Mouse (Mus musculus): ENCODE results near the gene Def8. TPM values are rescaled to one million over a fixed set of nuclear protein-coding genes. Genes with fewer than 3 reads are reported as not detected.
"Not testable (repeated sequence)": the region's sequence is repeated elsewhere in the genome, so short reads cannot be mapped to it uniquely, and the experiment has no call there.

Gene Def8
- polyA plus RNA-seq, 1 experiment, result 81.6 TPM

DNA sequence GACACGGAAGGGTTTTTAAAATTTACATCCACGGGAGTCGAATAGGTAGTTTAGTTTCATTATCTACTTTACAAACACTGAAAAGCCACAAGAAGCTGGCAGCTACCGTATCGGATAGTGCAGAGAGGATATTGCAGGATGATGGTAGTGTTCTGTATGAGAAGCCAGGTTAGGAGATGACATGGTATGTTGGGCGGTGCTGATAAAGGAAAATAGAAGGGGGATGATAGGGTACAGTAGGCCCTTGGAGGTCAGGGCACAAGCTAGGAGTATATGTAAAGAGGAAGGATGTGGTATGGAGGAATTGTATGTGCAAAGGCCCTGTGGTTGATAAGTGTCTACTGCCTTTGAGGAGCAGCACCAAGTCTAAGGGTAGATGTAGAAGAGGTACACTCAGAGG is 31.2 kb downstream of the Def8 start:
- TF ChIP-seq CTCF (IDR thresholded peaks at IDR 0.05; ENCODE audit: low read depth, low read length) (no peak), POLR2A (IDR thresholded peaks at IDR 0.05; ENCODE audit: insufficient read depth, low read length) (no peak), EP300 (IDR thresholded peaks at IDR 0.05; ENCODE audit: insufficient read depth, low read depth, low read length) (no peak)
- peaks cover 2% of the 10 kb centered on the region for H3K4me1 ChIP-seq (ENCODE audit: control insufficient read depth, insufficient read depth, low read length)
- peak overlapping the region; percentile 38 for H3K9ac ChIP-seq (ENCODE audit: low read depth, poor library complexity, severe bottlenecking)
- H3K36me3 ChIP-seq (ENCODE audit: control insufficient read depth, insufficient read depth, low read length, poor library complexity, severe bottlenecking), result peaks cover 29% of the 10 kb centered on the region
- H3K4me3 ChIP-seq (ENCODE audit: low read depth, low read length), result peak overlapping the region; percentile 76
- no peaks in the 10 kb centered on the region for H3K9me3 ChIP-seq (replicated peaks; ENCODE audit: control insufficient read depth, insufficient read depth, low read length, poor library complexity, severe bottlenecking)
- H3K27me3 ChIP-seq (ENCODE audit: control insufficient read depth, insufficient read depth, low read length, poor library complexity, severe bottlenecking), result no peaks in the 10 kb centered on the region
- peak overlapping the region; percentile 45 for H3K27ac ChIP-seq (ENCODE audit: insufficient read depth, low read length)

DNA sequence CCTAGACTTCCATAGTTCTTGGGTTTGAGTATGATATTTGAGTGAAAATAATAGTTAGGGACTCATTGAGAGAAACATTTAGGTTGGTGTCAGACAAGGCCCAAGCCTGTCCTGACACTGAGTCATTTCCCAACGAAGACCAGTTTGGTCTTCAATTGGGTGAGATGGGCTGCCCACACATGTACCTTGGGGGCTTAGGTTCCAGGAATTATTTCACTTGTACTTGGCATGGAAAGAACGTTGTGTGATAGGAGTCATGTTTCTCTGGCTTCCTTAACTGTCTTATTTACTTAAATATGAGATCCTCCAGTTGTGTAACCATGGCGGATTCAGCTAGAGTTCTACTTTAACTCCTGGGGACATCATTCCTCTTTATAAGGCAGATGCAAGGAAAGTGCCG is 40.3 kb downstream of the Def8 start:
- Histone ChIP-seq H3K9me3 (replicated peaks; ENCODE audit: control insufficient read depth, insufficient read depth, low read length, poor library complexity, severe bottlenecking) (no peaks in the 10 kb centered on the region), H3K4me3 (ENCODE audit: low read depth, low read length) (no peak overlapping the region), H3K27ac (ENCODE audit: insufficient read depth, low read length) (no peak overlapping the region), H3K9ac (ENCODE audit: low read depth, poor library complexity, severe bottlenecking) (no peak overlapping the region), H3K4me1 (ENCODE audit: control insufficient read depth, insufficient read depth, low read length) (no peaks in the 10 kb centered on the region), H3K27me3 (ENCODE audit: control insufficient read depth, insufficient read depth, low read length, poor library complexity, severe bottlenecking) (no peaks in the 10 kb centered on the region), H3K36me3 (ENCODE audit: control insufficient read depth, insufficient read depth, low read length, poor library complexity, severe bottlenecking) (peaks cover 37% of the 10 kb centered on the region)
- TF ChIP-seq EP300 (IDR thresholded peaks at IDR 0.05; ENCODE audit: insufficient read depth, low read depth, low read length) (no peak), CTCF (IDR thresholded peaks at IDR 0.05; ENCODE audit: low read depth, low read length) (no peak), POLR2A (IDR thresholded peaks at IDR 0.05; ENCODE audit: insufficient read depth, low read length) (no peak)

DNA sequence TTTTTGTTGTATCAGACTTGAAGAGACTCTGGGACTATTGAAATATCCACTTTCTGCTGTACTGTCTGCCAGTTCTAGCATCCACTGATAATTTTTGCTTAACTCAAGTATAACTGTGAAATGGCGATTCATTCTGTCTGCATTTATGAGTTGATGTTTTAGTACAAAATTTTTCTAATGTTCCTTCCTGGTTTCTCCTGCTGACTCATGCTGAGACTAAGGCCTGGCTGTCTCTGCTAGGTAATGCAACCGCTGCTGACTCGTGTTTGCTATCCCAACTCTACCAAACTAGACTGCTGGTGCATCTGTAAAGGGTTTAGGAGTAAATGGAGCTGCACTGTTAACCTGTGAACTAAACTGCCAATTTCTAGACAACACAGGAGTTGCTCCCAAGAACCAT is 44.1 kb downstream of the Def8 start:
- Histone ChIP-seq H3K27me3 (ENCODE audit: control insufficient read depth, insufficient read depth, low read length, poor library complexity, severe bottlenecking) (no peaks in the 10 kb centered on the region; the same call in 1 of the 2 replicates), H3K9me3 (replicated peaks; ENCODE audit: control insufficient read depth, insufficient read depth, low read length, poor library complexity, severe bottlenecking) (no peaks in the 10 kb centered on the region), H3K27ac (ENCODE audit: insufficient read depth, low read length) (no peak overlapping the region)

DNA sequence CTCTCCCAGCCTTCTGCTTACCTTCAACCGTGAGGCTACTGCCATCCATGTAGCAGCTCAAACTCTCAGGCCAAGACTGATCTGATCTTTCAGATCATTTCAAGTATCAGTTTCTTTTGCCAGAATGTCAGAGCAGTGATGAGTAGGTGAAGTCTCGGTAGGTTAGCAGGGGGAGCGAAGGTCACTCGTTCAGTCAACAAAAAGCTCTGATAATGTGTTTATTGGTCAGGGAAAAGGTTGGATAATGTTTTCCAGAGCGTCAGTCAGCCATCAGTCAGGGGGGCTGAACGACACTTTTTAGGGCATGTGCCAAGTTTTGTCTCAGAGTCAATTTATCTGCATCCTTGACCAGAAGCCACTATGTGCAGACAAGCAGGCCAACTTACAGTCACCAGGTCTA is 49.7 kb downstream of the Def8 start:
- not testable (repeated sequence) for H3K9ac ChIP-seq (ENCODE audit: low read depth, poor library complexity, severe bottlenecking); H3K4me3 ChIP-seq (ENCODE audit: low read depth, low read length); H3K36me3 ChIP-seq (ENCODE audit: control insufficient read depth, insufficient read depth, low read length, poor library complexity, severe bottlenecking); H3K27me3 ChIP-seq (ENCODE audit: control insufficient read depth, insufficient read depth, low read length, poor library complexity, severe bottlenecking); H3K27ac ChIP-seq (ENCODE audit: insufficient read depth, low read length); H3K9me3 ChIP-seq (replicated peaks; ENCODE audit: control insufficient read depth, insufficient read depth, low read length, poor library complexity, severe bottlenecking); H3K4me1 ChIP-seq (ENCODE audit: control insufficient read depth, insufficient read depth, low read length)

More for the DNA sequence above, 44.1 kb downstream of the Def8 start:
- H3K4me1 ChIP-seq (ENCODE audit: control insufficient read depth, insufficient read depth, low read length), result no peaks in the 10 kb centered on the region
- H3K36me3 ChIP-seq (ENCODE audit: control insufficient read depth, insufficient read depth, low read length, poor library complexity, severe bottlenecking), result peaks cover 5% of the 10 kb centered on the region
- TF ChIP-seq POLR2A (IDR thresholded peaks at IDR 0.05; ENCODE audit: insufficient read depth, low read length) (no peak), EP300 (IDR thresholded peaks at IDR 0.05; ENCODE audit: insufficient read depth, low read depth, low read length) (no peak), CTCF (IDR thresholded peaks at IDR 0.05; ENCODE audit: low read depth, low read length) (no peak)
- H3K4me3 ChIP-seq (ENCODE audit: low read depth, low read length), result no peak overlapping the region
- no peak overlapping the region for H3K9ac ChIP-seq (ENCODE audit: low read depth, poor library complexity, severe bottlenecking)

DNA sequence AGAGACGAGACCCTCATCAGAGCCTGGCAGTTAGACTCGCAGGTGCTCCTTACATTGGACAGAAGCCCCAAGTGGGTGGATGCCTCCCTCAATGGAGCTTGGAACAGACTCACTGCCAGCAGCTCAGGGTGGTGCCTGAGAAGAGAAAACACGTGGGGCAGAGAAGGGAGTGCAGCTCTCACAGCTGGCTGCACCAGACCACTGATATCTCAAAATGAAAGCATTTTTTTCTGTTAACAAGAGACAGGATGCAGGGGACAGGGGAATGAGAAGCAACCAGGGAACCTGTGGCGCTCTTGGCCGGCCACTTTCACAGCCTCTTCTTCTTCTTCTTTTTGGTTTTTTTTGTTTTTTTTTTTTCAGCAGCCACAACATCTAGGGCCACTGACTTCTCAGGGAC is 51.2 kb downstream of the Def8 start:
- not testable (repeated sequence) for H3K27ac ChIP-seq (ENCODE audit: insufficient read depth, low read length); H3K9ac ChIP-seq (ENCODE audit: low read depth, poor library complexity, severe bottlenecking); H3K27me3 ChIP-seq (ENCODE audit: control insufficient read depth, insufficient read depth, low read length, poor library complexity, severe bottlenecking); H3K4me3 ChIP-seq (ENCODE audit: low read depth, low read length); H3K4me1 ChIP-seq (ENCODE audit: control insufficient read depth, insufficient read depth, low read length); H3K36me3 ChIP-seq (ENCODE audit: control insufficient read depth, insufficient read depth, low read length, poor library complexity, severe bottlenecking); H3K9me3 ChIP-seq (replicated peaks; ENCODE audit: control insufficient read depth, insufficient read depth, low read length, poor library complexity, severe bottlenecking)

DNA sequence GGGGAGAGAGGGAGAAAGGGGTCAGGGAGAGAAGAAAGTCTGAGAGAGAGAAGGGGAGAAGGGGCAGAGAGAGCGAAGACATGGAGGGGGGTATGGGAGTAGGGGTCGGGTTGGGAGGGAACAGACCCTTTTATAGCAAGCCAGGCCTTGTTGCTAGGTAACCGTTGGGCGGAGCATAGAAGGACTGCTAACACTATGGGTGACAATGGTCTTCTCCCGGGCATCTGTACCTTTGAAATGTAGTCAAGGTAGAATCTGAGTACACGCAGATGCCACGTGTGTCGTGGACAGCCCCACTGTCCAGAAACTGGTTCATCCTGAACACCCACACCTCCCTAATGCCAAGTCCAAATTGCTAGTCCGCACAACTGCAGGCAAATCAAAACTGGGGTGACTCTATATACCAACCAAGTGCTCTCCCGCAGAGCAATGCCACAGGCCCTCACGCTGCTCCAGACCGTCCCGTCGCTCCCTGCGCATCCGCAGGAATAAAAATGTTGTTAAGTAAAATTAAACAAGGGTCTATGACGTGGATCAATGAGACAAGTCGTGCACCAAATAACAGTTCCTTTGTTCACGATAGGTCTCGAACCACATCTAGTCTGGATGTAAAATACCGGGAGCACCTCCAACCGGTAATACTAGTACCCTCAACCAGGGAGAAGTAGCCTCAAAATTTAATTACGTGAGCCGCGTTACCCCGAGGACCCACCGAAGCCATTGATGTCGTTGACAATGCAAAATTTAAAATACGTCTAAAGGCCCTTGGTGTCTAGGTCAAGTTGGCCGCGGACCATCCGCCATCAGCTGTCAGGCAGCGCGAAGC is 53.8 kb downstream of the Def8 start:
- no peak for TF ChIP-seq CTCF (IDR thresholded peaks at IDR 0.05; ENCODE audit: low read depth, low read length)
- TF ChIP-seq POLR2A (IDR thresholded peaks at IDR 0.05; ENCODE audit: insufficient read depth, low read length), result no peak
- no peak for TF ChIP-seq EP300 (IDR thresholded peaks at IDR 0.05; ENCODE audit: insufficient read depth, low read depth, low read length)
- H3K4me3 ChIP-seq (ENCODE audit: low read depth, low read length), result peak overlapping the region; percentile 78
- H3K4me1 ChIP-seq (ENCODE audit: control insufficient read depth, insufficient read depth, low read length), result peaks cover 3% of the 10 kb centered on the region
- H3K27me3 ChIP-seq (ENCODE audit: control insufficient read depth, insufficient read depth, low read length, poor library complexity, severe bottlenecking), result no peaks in the 10 kb centered on the region
- H3K27ac ChIP-seq (ENCODE audit: insufficient read depth, low read length), result no peak overlapping the region
- H3K36me3 ChIP-seq (ENCODE audit: control insufficient read depth, insufficient read depth, low read length, poor library complexity, severe bottlenecking), result peaks cover 3% of the 10 kb centered on the region
- H3K9ac ChIP-seq (ENCODE audit: low read depth, poor library complexity, severe bottlenecking), result peak overlapping the region; percentile 82
- H3K9me3 ChIP-seq (replicated peaks; ENCODE audit: control insufficient read depth, insufficient read depth, low read length, poor library complexity, severe bottlenecking), result no peaks in the 10 kb centered on the region

Data from ES-Bruce4 (cell line).